Mouse (Mus musculus) heart, adult 2 months (tissue): Measurements from ENCODE around the gene Cd180.

ENCODE experiments used
- CTCF ChIP-seq: fragments of 200-600 bp; IDR thresholded peaks from 2 replicates; pipeline ENCODE4 v1.8.1; 2022; ENCODE audit warnings: antibody characterized with exemption, mild to moderate bottlenecking, moderate library complexity
- POLR2A ChIP-seq: fragments of 200-500 bp; IDR thresholded peaks from 2 replicates; pipeline ENCODE4 v1.6.1; 2011; ENCODE audit warnings: mild to moderate bottlenecking, low read depth, low read length, control low read depth; ENCODE audit not compliant: insufficient read depth

GRCm38 (mm10) chr13:102658223-102658839 lies 35.0 kb upstream of the Cd180 start:
- TF ChIP-seq CTCF (no peak), POLR2A (no peak)
